Mouse (Mus musculus) embryonic fibroblast, embryonic 13.5 days (primary cell): ENCODE measurements around the gene Slc22a6.

Source experiments
- CTCF ChIP-seq: IDR thresholded peaks from 2 replicates; pipeline ENCODE4 v1.5.1; 2011; ENCODE audit warnings: mild to moderate bottlenecking, control low read depth, low read length, moderate library complexity, borderline replicate concordance; ENCODE audit not compliant: insufficient read depth
- POLR2A ChIP-seq: IDR thresholded peaks from 2 replicates; pipeline ENCODE4 v1.6.1; 2011; ENCODE audit warnings: low read depth, mild to moderate bottlenecking, control low read depth, low read length, moderate library complexity

GRCm38 (mm10) chr19:8646393-8646792 lies 28.6 kb downstream of the Slc22a6 start:
- TF ChIP-seq POLR2A (no peak), CTCF (no peak)
